Mouse (Mus musculus): ENCODE data around the gene Mpz. TPM values are rescaled to one million over a fixed set of nuclear protein-coding genes. Genes with fewer than 3 reads are reported as not detected.

Gene Mpz
- polyA plus RNA-seq, 1 experiment = 2.3 TPM

DNA sequence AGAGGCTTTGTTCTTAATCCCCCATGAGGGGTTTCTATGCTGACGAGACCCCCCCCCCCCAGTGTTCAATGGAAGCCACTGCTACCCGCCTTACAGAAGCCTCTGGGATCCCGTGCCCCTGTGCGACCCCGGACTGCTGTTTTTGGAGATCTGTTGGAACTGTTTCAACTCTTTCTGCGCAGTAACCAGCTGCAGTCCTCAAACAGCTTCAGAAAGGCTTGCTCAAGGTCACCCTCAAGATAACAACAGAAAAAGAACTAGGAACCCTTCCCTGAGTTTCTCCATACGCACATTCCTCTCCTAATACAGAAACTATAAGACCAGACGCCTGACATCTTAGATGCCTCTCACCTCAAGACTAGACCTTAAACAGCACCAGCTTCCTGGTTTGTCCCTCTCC lies 38.5 kb downstream of the Mpz start:
- no peak for DNase-seq (ENCODE audit: low read depth)

DNA sequence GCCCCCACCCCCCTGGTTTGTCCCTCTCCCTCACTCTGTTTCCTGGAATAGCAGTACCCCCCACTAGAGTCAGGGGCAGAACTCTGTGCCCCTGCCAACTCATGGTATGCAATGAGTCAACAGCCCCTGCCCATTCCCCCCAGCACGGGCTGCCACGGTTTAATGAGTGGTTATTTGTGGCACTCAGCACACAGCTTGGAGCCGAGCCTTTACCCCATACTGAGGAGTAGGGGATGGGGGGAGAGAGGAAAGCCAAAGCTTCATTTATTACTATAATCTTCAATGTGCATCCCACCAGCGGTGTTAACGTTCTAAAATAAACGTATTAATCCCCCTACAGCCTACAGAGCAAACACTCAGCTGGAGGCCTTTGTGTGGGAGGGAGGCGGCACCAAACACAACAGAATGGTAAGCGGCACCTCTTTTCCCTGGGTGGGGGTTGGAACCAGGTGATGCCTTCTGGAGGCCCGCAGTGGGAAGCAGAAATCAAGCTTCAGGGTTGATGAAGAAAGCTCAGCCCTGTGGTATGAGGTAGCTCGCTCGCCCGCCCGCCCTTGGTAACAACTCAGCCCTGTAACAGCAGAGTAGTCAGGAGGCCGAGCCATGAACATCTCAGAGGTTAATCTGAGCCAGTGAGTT lies 39.1 kb downstream of the Mpz start:
- DNase-seq (ENCODE audit: low read depth) = no peak

GRCm38 (mm10) chr1:171190832-171191231 lies 40.3 kb downstream of the Mpz start:
- no peak for DNase-seq (ENCODE audit: low read depth)

DNA sequence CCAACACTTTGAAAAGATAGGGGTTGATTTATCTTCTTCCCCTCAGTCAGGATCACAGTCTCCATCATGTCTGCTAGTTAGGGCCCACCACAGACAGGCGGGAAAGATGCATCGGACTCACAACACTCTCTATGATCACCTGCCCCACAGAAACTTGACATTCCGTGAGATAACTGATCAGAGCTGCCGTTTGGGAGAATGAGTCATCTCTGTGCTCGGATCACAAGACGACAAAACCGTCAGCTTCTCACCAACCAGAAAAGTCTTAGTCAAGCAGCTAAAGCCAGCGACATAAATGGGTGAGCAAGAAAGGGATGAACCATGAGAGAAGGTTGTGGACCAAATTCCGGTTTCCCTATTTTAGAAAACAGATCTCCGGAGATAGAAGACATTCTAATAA lies 41.8 kb downstream of the Mpz start:
- DNase-seq (ENCODE audit: low read depth) = no peak

DNA sequence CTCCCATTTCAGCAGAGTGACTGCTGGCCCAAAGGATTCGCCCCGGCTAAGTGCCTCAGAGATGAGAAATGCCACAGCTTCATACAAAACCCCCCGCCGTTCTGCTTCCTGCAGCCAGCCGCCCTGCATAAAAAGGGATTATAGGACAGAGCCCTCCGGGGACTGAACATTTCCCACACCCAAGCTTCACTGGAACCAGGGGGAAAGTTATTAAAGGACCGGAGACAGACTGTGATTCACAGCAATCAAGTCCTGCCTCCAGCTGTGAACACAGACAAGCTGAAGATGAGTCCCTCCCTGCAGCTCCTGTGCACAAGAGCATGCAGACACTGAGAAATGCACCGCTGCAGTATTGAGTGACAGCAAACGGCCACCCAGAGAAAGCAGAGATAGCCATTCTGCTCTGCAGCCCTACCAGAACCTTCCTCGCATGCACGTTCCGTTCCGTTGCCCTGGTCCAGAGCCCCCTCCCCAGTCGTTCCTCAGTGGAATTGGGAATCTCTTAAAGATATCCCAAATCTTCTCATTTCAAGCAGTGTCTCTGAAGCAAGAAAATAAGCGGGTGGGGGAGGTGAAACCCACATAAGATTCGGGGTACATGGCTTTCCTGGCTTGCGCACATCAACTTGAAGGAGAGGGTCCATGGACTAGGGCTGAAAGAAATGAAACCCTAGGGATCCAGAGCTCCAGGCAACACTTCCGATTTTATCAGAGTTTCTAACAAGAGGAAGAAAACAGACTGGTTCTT lies 42.8 kb downstream of the Mpz start:
- no peak for DNase-seq (ENCODE audit: low read depth)

DNA sequence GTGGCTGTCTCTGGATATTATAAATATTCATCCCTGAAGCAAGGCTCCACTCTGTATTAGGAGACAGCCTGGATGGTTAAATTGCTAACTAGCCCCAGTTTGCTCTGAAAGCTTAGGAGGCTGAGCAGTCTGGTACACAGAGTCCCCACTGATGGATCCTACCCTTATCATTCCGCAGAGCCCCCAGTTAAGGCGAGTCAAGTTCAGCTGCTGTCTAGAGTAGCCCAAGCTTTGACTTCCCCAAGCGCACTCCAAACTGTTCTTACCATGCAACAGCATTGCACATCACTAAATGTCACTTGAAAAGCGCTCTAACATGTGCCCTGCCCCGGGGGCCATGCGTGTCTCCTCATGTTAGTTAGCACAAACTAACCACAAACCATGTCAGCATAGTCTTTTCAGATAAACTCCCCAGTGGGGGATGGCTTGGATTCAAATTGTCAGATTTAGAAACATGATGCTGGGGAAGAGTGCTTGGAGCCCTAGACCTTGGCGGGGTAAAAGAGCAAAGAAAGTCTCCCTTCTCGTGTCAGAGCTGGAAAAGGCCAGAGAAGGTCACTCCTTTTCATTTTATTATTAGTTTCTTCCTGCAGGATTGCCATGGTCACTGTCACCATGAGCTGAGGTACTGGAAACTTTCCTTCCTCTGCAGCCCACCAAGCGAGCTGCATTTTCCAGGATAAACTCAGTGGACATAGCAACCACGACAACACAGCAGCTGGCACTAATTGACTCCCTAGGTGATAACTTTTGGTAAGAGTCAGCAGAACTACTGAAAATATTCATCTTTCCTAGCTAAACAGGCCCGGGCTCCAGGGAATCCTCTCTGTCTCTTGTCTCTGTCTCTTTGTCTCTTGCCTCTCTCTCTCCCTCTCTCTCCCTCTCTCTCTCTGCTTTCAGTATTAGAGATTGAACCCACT lies 43.7 kb downstream of the Mpz start:
- DNase-seq (ENCODE audit: low read depth) = no peak

GRCm38 (mm10) chr1:171195046-171195822 lies 44.7 kb downstream of the Mpz start:
- DNase-seq (ENCODE audit: low read depth) = no peak

DNA sequence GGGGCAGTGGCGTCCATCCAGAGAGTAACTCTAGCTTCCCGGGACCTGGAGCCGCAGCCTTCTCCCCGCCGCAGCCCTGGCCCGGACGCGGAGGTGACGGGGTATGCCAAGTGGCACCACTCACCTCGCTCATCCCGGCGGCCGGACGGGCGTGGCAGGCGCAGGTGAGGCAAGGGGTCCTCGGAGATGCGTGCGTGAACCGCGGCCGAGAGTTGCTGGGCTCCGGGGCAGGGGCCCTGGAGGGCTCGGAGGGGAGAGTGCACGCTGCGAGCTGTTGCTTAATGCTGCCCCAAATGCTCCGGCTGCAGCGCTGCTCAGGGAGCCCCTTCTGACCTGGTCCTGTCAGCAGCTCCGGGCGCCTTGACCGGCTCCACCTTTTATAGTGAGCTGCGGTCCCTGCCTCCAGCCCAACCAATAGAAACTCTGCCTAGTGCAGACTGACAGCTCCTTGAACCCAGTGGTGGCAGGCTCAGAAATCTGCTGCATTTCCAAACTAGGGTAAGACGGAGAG lies 45.4 kb downstream of the Mpz start, which contains the start of gene Pcp4l1:
TSS of gene Pcp4l1 (minus strand) at position 382 of the 511 bp plus-strand sequence.
- no peak for DNase-seq (ENCODE audit: low read depth)

DNA sequence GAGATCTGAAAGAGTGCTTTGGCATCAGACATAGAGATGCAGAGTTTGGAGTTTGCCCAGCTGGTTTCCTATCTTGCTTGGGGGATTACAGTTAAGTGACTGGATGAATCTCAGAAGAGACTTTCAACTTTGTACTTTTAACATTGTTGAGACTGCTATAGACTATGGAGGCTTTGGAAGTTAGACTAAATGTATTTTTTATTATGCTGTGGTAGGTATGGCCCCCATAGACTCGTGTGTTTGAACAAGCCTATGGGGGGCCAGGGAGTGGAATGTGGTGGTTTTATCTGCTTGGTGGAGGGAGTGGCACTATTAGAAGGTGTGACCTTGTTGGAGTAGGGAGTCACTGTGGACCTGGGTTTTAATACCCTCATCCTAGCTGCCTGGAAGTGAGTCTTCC lies 49.0 kb downstream of the Mpz start:
- DNase-seq (ENCODE audit: low read depth) = no peak

DNA sequence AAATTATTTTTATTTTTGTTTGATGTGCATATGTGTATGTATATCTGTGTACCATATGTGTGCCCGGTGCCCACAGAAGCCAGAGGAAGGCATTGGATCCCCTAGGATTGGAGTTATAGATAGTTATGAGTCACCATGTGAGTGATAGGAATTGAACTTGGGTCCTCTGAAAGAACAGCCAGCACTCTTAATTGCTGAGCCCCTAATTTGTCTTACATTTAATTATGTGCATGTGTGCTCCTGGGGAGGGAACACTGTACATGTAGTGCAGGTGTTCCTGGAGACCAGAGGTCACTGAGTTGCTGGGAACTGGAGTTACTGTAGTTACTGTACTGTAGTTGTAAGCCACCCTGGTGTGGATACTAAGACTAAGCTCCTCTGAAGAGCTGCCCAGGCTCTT lies 50.3 kb downstream of the Mpz start:
- no peak for DNase-seq (ENCODE audit: low read depth)

GRCm38 (mm10) chr1:171203471-171204248 lies 53.1 kb downstream of the Mpz start:
- no peak for DNase-seq (ENCODE audit: low read depth)

DNA sequence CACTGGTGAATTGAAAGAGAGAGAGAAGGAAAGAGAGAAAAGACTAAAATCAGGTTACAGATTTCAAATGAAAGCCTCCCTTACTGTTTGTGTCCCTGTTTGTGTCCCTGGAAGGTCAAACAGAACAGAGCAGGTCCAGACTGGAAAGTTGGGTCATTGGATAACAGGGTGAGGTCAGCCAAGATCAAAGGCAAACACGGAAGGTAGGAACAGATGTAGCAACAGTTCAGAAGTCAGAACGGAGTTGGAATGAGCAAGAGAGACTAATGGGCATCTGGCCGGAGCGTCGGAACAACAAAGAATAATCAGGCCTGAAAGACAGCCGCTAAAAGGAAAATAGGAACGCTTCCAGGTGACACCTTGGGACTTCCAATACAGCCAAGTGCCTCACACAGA lies 53.7 kb downstream of the Mpz start:
- DNase-seq (ENCODE audit: low read depth) = no peak

DNA sequence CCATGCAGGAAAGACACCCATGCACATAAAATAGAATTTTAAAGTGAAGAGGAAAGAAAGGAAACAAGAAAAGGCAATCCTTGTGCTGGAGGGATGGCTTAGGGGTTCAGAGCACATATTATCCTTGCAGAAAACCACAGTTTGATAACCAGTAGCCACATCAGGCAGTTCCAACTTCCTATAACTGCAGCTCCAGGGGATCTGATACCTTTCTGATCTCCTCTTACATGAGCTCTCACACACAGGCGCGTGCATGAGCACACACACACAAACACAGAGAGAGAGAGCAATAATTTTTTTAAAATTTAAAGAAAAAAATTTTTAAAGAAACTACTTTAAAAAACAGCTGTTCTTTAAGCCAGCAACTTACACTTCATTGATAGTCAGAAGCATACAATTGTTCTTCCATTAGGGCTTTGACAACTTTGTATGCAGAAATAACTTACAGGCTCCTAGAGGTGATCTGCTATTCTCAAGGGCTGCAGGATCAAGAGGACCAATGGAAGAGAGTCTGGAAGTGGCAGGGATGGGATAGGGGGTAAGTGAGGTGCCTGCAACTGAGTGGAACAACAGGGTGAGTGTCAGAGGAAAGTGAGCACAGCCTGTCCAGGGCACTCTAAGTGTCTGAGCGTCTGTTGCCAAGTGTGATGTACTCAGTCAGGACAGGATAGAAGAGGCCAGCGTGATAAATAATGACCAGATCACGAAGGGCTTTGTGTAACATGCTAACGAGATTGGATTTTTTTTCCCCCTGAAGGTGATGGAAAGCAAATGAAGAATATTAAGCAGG lies 55.4 kb downstream of the Mpz start:
- no peak for DNase-seq (ENCODE audit: low read depth)

GRCm38 (mm10) chr1:171209409-171209808 lies 58.9 kb downstream of the Mpz start:
- no peak for DNase-seq (ENCODE audit: low read depth)

Other genes with a start within 250 kb of the Mpz start
- gene Fcrlb, start 237.8 kb upstream of the Mpz start, polyA plus RNA-seq (2012; rRNA removed) = 0.14 and 0.15 TPM in 2 replicates
- 0.53 and 0.91 TPM in 2 replicates for gene Fcrla, start 223.1 kb upstream of the Mpz start, polyA plus RNA-seq (2012; rRNA removed)
- gene Fcgr2b, start 174.2 kb upstream of the Mpz start, polyA plus RNA-seq (2012; rRNA removed) = 43.9 and 56.3 TPM in 2 replicates
- 1.5 TPM in 2 replicates for gene Fcgr4, start 131.8 kb upstream of the Mpz start, polyA plus RNA-seq (2012; rRNA removed)
- gene Fcgr3, start 85.8 kb upstream of the Mpz start, polyA plus RNA-seq (2012; rRNA removed) = 20.4 and 28.6 TPM in 2 replicates
- gene Cfap126, start 36.8 kb upstream of the Mpz start, polyA plus RNA-seq (2012; rRNA removed) = 12.0 and 21.2 TPM in 2 replicates
- gene Sdhc, start 108 bp upstream of the Mpz start, polyA plus RNA-seq (2012; rRNA removed) = 248 and 250 TPM in 2 replicates
- 14.0 and 22.0 TPM in 2 replicates for gene Pcp4l1, start 45.6 kb downstream of the Mpz start, polyA plus RNA-seq (2012; rRNA removed)
- gene Nr1i3, start 63.3 kb downstream of the Mpz start, polyA plus RNA-seq (2012; rRNA removed) = 0.05 and 0.09 TPM in 2 replicates
- gene Tomm40l, start 71.8 kb downstream of the Mpz start, polyA plus RNA-seq (2012; rRNA removed) = 25.4 and 31.8 TPM in 2 replicates
- gene Apoa2, start 74.3 kb downstream of the Mpz start, polyA plus RNA-seq (2012; rRNA removed) = 1.5 and 18.5 TPM in 2 replicates
- gene Fcer1g, start 83.7 kb downstream of the Mpz start, polyA plus RNA-seq (2012; rRNA removed) = 71.7 and 80.1 TPM in 2 replicates
- 2.3 and 2.6 TPM in 2 replicates for gene Adamts4, start 99.7 kb downstream of the Mpz start, polyA plus RNA-seq (2012; rRNA removed)
- gene Ndufs2, start 100.7 kb downstream of the Mpz start, polyA plus RNA-seq (2012; rRNA removed) = 145 and 146 TPM in 2 replicates
- 69.9 and 71.7 TPM in 2 replicates for gene B4galt3, start 119.6 kb downstream of the Mpz start, polyA plus RNA-seq (2012; rRNA removed)
- 47.3 and 54.4 TPM in 2 replicates for gene Ppox, start 130.5 kb downstream of the Mpz start, polyA plus RNA-seq (2012; rRNA removed)
- gene Usp21, start 137.3 kb downstream of the Mpz start, polyA plus RNA-seq (2012; rRNA removed) = 35.0 and 36.8 TPM in 2 replicates
- gene Ufc1, start 144.3 kb downstream of the Mpz start, polyA plus RNA-seq (2012; rRNA removed) = 42.7 and 47.2 TPM in 2 replicates
- 44.4 and 50.1 TPM in 2 replicates for gene Dedd, start 178.4 kb downstream of the Mpz start, polyA plus RNA-seq (2012; rRNA removed)
- gene Nit1, start 194.9 kb downstream of the Mpz start, polyA plus RNA-seq (2012; rRNA removed) = 91.9 and 95.5 TPM in 2 replicates
- gene Pfdn2, start 195.0 kb downstream of the Mpz start, polyA plus RNA-seq (2012; rRNA removed) = 16.2 and 30.5 TPM in 2 replicates
- gene Klhdc9, start 210.1 kb downstream of the Mpz start, polyA plus RNA-seq (2012; rRNA removed) = 5.0 and 9.8 TPM in 2 replicates
- gene Nectin4, start 219.4 kb downstream of the Mpz start, polyA plus RNA-seq (2012; rRNA removed) = 19.8 and 31.8 TPM in 2 replicates
- 3.8 and 4.5 TPM in 2 replicates for gene Arhgap30, start 238.2 kb downstream of the Mpz start, polyA plus RNA-seq (2012; rRNA removed)

Measured in gonadal fat pad, adult 2 months (tissue).